Mouse (Mus musculus) heart, adult 2 months (tissue): ENCODE data around the gene Phb2.

ENCODE experiments used
- CTCF ChIP-seq: fragments of 200-600 bp; IDR thresholded peaks from 2 replicates; pipeline ENCODE4 v1.8.1; 2022; ENCODE audit warnings: antibody characterized with exemption, mild to moderate bottlenecking, moderate library complexity
- EP300 ChIP-seq: fragments of 200-500 bp; IDR thresholded peaks from 2 replicates; pipeline ENCODE4 v1.6.1; 2011; ENCODE audit warnings: low read depth, low read length, control low read depth; ENCODE audit not compliant: insufficient read depth

DNA sequence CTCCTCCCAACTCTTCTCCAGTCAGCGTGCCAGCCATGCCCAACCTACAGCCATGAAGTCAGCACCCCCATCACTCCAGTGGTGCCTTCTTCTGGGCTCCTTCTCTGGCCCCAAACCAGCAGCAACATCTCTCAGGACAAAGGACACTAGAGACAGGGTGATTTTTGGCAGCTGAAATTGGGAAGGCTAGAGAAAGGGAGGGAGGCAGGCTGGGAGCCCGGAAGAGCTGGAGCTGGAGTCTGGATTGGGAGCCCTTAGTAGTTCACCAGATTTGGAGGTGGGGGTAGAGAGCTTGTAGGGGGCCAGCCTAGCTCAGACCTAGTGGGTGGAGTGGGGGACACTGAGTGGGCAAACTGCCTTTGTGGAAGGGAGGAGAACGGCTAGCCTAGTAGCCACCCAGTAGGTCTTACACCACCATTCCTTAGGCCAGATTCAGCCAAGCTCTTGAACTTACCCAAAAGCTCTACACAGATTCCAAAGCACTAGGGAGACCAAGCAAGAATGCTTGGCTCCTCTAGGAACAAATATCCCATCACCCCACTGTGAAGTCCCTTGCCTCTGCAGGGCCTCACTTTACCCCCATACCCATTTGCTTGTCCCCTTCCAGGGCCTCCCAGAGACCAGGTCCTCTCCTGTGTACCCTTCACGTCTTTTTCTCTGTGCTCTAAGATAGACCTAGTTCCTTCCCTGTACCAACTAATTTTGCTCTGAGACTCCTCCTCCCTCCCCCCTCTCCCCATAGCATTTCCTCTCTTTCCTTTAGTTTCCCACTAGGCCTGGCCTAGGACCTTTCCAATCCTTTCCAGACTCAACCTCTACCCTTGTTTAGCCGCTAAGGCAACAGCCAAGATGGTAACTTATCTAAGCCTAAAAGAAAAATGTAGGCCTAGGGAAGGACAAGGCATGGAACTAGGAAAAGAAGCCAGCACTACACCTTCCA, 46.0 kb downstream of the Phb2 start:
- TF ChIP-seq EP300 (peak; percentile 47; the same call in 1 of the 2 replicates), CTCF (no peak)
